Mouse (Mus musculus): ENCODE data around the gene Rab11a.

DNA sequence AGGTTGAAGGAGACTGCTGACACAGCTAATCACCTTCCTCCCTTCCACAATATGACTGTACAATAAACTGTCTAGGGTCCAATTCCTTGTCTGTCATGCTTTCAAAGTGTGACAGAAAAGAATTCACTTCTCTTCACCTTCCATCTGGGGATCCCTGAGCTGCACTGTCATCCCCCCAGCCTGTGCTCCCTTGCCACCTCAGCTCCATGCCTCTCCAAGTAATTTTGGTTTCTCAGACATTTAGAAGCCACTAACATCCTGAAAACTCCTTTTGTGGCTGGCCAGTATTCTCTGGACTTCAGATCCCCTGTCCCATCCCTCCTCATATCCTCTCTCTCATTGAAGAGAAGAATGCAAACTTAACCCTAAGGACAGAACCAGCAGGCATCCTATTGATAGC lies 35.2 kb downstream of the Rab11a start:
- TF ChIP-seq CTCF (IDR thresholded peaks at IDR 0.05; ENCODE audit: low read depth) (no peak), EP300 (IDR thresholded peaks at IDR 0.05; ENCODE audit: low read depth) (no peak)
